Mouse (Mus musculus) heart, embryonic 14.5 days (tissue): ENCODE results near the gene 4931406C07Rik. TPM values are rescaled to one million over a fixed set of nuclear protein-coding genes. Genes with fewer than 3 reads are reported as not detected.
"Not testable (repeated sequence)": the region's sequence is repeated elsewhere in the genome, so short reads cannot be mapped to it uniquely, and the experiment has no call there.

Experiments used
- ATAC-seq: fragments of 200-750 bp; cut with Nextera tagmentation; 2 replicates; pipeline ENCODE4 v1.8.0; 2017; ENCODE audit warnings: low read depth, moderate TSS enrichment; ENCODE audit not compliant: insufficient number of reproducible peaks, insufficient read depth, low FRiP score
- H3K27ac ChIP-seq, 2 experiments: fragments of 200-500 bp in 1 of 2; fragments of 300-500 bp in 1 of 2; sonication (generic) in 1 of 2; replicated peaks in 1 of 2; 2 replicates each; pipeline ENCODE4 v1.5.1; 2012 to 2014; ENCODE audit warnings: low read depth in 2 of 2, low read length in 2 of 2, control low read depth in 1 of 2, mild to moderate bottlenecking in 1 of 2, mixed read lengths in 1 of 2; ENCODE audit not compliant: control insufficient read depth in 1 of 2, insufficient read depth in 1 of 2
- H3K27me3 ChIP-seq: fragments of 300-500 bp; sonication (generic); 2 replicates; pipeline ENCODE4 v1.6.1; 2014; ENCODE audit warnings: mild to moderate bottlenecking, low read length, control low read depth; ENCODE audit not compliant: control insufficient read depth, insufficient read depth
- H3K36me3 ChIP-seq: fragments of 300-500 bp; sonication (generic); 2 replicates; pipeline ENCODE4 v1.6.1; 2014; ENCODE audit warnings: mild to moderate bottlenecking, control low read depth, low read length, mixed read lengths; ENCODE audit not compliant: control insufficient read depth, insufficient read depth
- H3K4me1 ChIP-seq, 2 experiments: fragments of 200-500 bp in 1 of 2; fragments of 300-500 bp in 1 of 2; sonication (generic) in 1 of 2; 2 replicates each; pipeline ENCODE4 v1.6.1; 2012 to 2014; ENCODE audit warnings: low read length in 2 of 2, control low read depth in 1 of 2, mixed read lengths in 1 of 2; ENCODE audit not compliant: control insufficient read depth in 2 of 2, insufficient read depth in 2 of 2
- H3K4me2 ChIP-seq: fragments of 300-500 bp; sonication (generic); 2 replicates; pipeline ENCODE4 v1.6.1; 2014; ENCODE audit warnings: mild to moderate bottlenecking, low read length
- H3K4me3 ChIP-seq, 2 experiments: fragments of 200-500 bp in 1 of 2; fragments of 300-500 bp in 1 of 2; sonication (generic) in 1 of 2; 2 replicates each; pipeline ENCODE4 v1.5.1; 2012 to 2014; ENCODE audit warnings: low read length in 2 of 2, mild to moderate bottlenecking in 2 of 2, control low read depth in 1 of 2, low read depth in 1 of 2, moderate library complexity in 1 of 2; ENCODE audit not compliant: control insufficient read depth in 1 of 2, insufficient read depth in 1 of 2
- H3K9ac ChIP-seq: fragments of 300-500 bp; sonication (generic); 2 replicates; pipeline ENCODE4 v1.6.1; 2014; ENCODE audit warnings: mild to moderate bottlenecking, low read length
- H3K9me3 ChIP-seq: fragments of 300-500 bp; sonication (generic); 2 replicates; pipeline ENCODE4 v1.6.1; 2016; ENCODE audit warnings: low read length, control low read depth; ENCODE audit not compliant: control insufficient read depth
- WGBS: fragments of 180-500 bp; shearing (Covaris S2); extraction: QIAGEN DNeasy Blood & Tissue Kit; methylation state at CpG from one replicate; pipeline ENCODE4 v1.1.7; 2014; 5-methylcytosine and 5-hydroxymethylcytosine counted together
- polyA plus RNA-seq: library from polyadenylated mRNA; unstranded; fragments of >200 nt; fragmentation: Nextera tagmentation; extraction: Ambion mirVana; gene quantifications from 2 replicates; pipeline ENCODE4 v1.2.1, GENCODE M21; 2014

4931406C07Rik gene
- 5.7 and 6.7 TPM in 2 replicates for polyA plus RNA-seq

DNA sequence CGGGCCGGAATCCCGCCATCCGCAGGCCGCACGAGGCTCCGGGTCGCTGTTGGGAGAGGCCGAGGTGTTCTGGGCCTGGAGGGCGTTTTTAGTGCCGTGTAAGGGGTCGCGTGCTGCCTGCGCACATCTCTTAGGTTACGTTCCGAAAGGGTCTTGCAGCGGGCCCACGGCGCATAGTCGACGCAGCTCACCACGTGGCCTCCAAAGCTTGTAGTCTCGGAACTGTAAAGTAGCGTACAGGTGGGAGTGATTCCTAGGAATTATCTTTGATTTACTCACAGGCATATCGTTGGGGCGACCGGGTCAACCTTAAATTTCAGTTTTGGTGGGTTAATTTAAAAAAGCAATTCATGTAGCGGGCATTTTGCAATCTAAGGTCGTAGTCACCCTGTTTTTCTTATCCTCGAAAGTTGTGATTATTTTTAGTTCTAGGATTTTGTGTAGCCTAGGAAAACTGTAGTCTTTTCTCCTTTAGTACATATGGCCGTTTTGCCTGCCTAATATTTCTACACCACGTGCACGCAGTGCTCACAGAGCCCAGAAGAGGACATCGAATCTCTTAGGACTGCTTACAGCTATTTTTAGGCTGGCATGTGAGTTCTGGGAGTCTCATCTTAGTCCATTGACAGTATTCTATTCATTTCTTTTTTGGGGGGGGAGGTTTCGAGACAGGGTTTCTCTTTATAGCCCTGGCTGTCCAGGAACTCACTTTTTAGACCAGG, at the start of gene 4931406C07Rik:
TSS of gene 4931406C07Rik (minus strand) at position 51 of the 722 bp plus-strand sequence.
- peak; percentile 51 for ATAC-seq
- H3K27ac ChIP-seq = peak within 1 kb of the TSS; percentile 90 to 93
- H3K27me3 ChIP-seq = no peaks in the 10 kb centered on the region
- H3K4me1 ChIP-seq = peaks cover 0 to 17% of the 10 kb centered on the region in 2 experiments; a peak in 3 of 4 replicates
- H3K4me2 ChIP-seq = peak within 1 kb of the TSS; percentile 83
- WGBS = under 1% methylated on average over 35 of the region's 35 CpGs
- peak within 1 kb of the TSS; percentile 84 to 92 for H3K4me3 ChIP-seq
- H3K9me3 ChIP-seq = no peaks in the 10 kb centered on the region
- H3K36me3 ChIP-seq = peaks cover 39% of the 10 kb centered on the region
- H3K9ac ChIP-seq = peak within 1 kb of the TSS; percentile 98

DNA sequence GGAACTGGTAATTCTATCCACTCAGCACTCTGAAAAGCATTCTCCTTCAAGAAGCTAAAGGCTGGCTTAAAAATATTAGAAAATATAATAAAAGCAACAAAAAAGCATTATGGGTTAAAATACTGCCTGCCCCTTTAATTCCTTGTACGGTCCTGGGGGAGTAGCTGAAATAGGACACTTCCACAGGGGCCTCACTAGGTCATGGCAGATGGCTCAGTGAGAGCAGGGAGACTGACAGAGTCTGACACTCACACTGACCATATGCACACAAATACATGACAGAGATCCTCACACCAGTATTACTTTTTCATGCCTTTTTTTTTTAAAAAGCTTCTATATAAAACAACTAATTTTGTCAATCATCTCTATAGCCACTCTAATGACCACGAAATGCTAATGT, 43.7 kb upstream of the 4931406C07Rik start:
- H3K36me3 ChIP-seq = peaks cover 76% of the 10 kb centered on the region
- no peaks in the 10 kb centered on the region for H3K27me3 ChIP-seq
- H3K9ac ChIP-seq = no peak overlapping the region
- no peaks in the 10 kb centered on the region for H3K4me1 ChIP-seq
- no peak overlapping the region for H3K27ac ChIP-seq
- no peak overlapping the region for H3K4me3 ChIP-seq
- no peak overlapping the region for H3K4me2 ChIP-seq
- H3K9me3 ChIP-seq = no peaks in the 10 kb centered on the region
- 69% methylated on average over 2 of the region's 2 CpGs for WGBS
- ATAC-seq = no peak

- H3K27me3 ChIP-seq = no peaks in the 10 kb centered on the region
- ATAC-seq = no peak
- H3K4me2 ChIP-seq = no peak overlapping the region
- no peak overlapping the region for H3K9ac ChIP-seq
- no peak overlapping the region for H3K4me3 ChIP-seq
- H3K36me3 ChIP-seq = peaks cover 94% of the 10 kb centered on the region
- WGBS = 86% methylated on average over 4 of the region's 4 CpGs
- H3K27ac ChIP-seq = no peak overlapping the region
- no peaks in the 10 kb centered on the region for H3K4me1 ChIP-seq
- no peaks in the 10 kb centered on the region for H3K9me3 ChIP-seq
Observed at GRCm38 (mm10) chr9:15337776-15338175, 31.5 kb upstream of the 4931406C07Rik start.

GRCm38 (mm10) chr9:15318170-15318742, 12.0 kb upstream of the 4931406C07Rik start:
- H3K9ac ChIP-seq = no peak overlapping the region
- H3K27me3 ChIP-seq = no peaks in the 10 kb centered on the region
- H3K4me1 ChIP-seq = no peaks in the 10 kb centered on the region
- H3K27ac ChIP-seq = no peak overlapping the region
- no peak overlapping the region for H3K4me2 ChIP-seq
- ATAC-seq = no peak
- no peak overlapping the region for H3K4me3 ChIP-seq
- peaks cover 66% of the 10 kb centered on the region for H3K36me3 ChIP-seq
- H3K9me3 ChIP-seq = no peaks in the 10 kb centered on the region
- 87% methylated on average over 2 of the region's 2 CpGs for WGBS

- H3K4me1 ChIP-seq = no peaks in the 10 kb centered on the region
- H3K27ac ChIP-seq = no peak overlapping the region
- H3K36me3 ChIP-seq = peaks cover 65% of the 10 kb centered on the region
- WGBS = 60% methylated on average over 5 of the region's 5 CpGs
- no peak for ATAC-seq
- no peaks in the 10 kb centered on the region for H3K9me3 ChIP-seq
- H3K4me3 ChIP-seq = no peak overlapping the region
- H3K4me2 ChIP-seq = no peak overlapping the region
- H3K9ac ChIP-seq = no peak overlapping the region
- H3K27me3 ChIP-seq = no peaks in the 10 kb centered on the region
Observed at GRCm38 (mm10) chr9:15317223-15318169, 11.2 kb upstream of the 4931406C07Rik start.

DNA sequence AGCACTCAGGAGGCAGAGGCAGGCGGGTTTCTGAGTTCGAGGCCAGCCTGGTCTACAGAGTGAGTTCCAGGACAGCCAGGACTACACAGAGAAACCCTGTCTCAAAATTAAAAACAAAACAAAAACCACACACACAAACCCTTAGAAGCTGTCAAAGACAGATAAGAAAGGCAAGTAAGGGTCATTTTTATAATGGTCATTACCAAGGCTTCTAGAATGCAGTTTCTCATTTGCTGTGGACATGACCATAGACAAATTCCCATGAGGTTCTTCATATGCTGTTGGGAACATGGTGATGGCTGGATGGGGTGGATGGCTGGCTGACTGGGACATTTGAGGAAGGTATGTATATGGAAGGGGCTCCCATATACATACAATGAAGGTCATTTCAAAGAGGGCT, 10.0 kb upstream of the 4931406C07Rik start:
- not testable (repeated sequence) for H3K27ac ChIP-seq, H3K4me2 ChIP-seq, H3K4me1 ChIP-seq, ATAC-seq, H3K4me3 ChIP-seq, H3K27me3 ChIP-seq, H3K9me3 ChIP-seq, H3K9ac ChIP-seq
- peaks cover 65% of the 10 kb centered on the region for H3K36me3 ChIP-seq
- WGBS = 76% methylated on average over 2 of the region's 2 CpGs

DNA sequence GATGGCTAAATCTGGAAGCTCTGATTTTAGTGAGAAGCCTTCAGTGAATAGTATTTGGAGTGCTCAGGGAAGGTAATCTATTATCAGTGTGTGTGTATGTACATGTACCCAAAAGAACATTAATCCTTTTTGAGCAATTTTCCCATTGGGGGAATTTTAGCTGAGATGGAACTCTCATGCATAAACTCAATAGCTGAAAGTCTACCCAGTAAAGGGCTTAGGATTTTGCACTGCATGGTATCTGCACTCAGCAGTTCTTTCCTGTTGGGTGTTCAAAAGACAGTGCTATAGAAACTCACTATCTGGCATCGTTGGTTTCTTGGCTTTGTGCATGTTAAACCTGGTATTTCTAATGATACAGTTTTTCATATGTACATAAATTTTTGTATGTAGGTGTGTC, 8.4 kb upstream of the 4931406C07Rik start:
- Histone ChIP-seq H3K27ac (no peak overlapping the region), H3K4me1 (no peaks in the 10 kb centered on the region), H3K4me3 (no peak overlapping the region), H3K36me3 (peaks cover 80% of the 10 kb centered on the region), H3K4me2 (no peak overlapping the region), H3K27me3 (no peaks in the 10 kb centered on the region), H3K9me3 (no peaks in the 10 kb centered on the region), H3K9ac (no peak overlapping the region)
- no peak for ATAC-seq
- 94% methylated on average over 1 of the region's 1 CpGs for whole genome bisulfite sequencing
